Mouse (Mus musculus) heart, postnatal 0 days (tissue): ENCODE measurements around the gene Cdca5. TPM values are rescaled to one million over a fixed set of nuclear protein-coding genes. Genes with fewer than 3 reads are reported as not detected.

Experiments used
- ATAC-seq: fragments of 200-750 bp; cut with Nextera tagmentation; 2 replicates; pipeline ENCODE4 v1.8.0; 2017; ENCODE audit warnings: low read depth, moderate number of reproducible peaks, moderate library complexity; ENCODE audit not compliant: insufficient read depth
- DNase-seq: peaks from one replicate; pipeline ENCODE4 v3.0.0-alpha.2; 2016; ENCODE audit warnings: low spot score
- H3K27ac ChIP-seq: fragments of 300-500 bp; sonication (generic); 2 replicates; pipeline ENCODE4 v1.5.1; 2014; ENCODE audit warnings: low read depth, mild to moderate bottlenecking
- H3K27me3 ChIP-seq: fragments of 300-500 bp; sonication (generic); 2 replicates; pipeline ENCODE4 v1.6.1; 2014; ENCODE audit warnings: low read length, mixed read lengths; ENCODE audit not compliant: control insufficient read depth, insufficient read depth
- H3K36me3 ChIP-seq: fragments of 300-500 bp; sonication (generic); replicated peaks from 2 replicates; pipeline ENCODE4 v1.6.1; 2014; ENCODE audit warnings: low read length, mixed read lengths; ENCODE audit not compliant: control insufficient read depth, insufficient read depth
- H3K4me1 ChIP-seq: fragments of 300-500 bp; sonication (generic); 2 replicates; pipeline ENCODE4 v1.6.1; 2014; ENCODE audit warnings: antibody characterized with exemption; ENCODE audit not compliant: control insufficient read depth, insufficient read depth
- H3K4me2 ChIP-seq: fragments of 300-500 bp; sonication (generic); 2 replicates; pipeline ENCODE4 v1.6.1; 2014; ENCODE audit warnings: low read depth, mild to moderate bottlenecking, low read length, moderate library complexity
- H3K4me3 ChIP-seq: fragments of 300-500 bp; sonication (generic); 2 replicates; pipeline ENCODE4 v1.5.1; 2014; ENCODE audit warnings: low read depth, low read length
- H3K9ac ChIP-seq: fragments of 300-500 bp; sonication (generic); replicated peaks from 2 replicates; pipeline ENCODE4 v1.6.1; 2014; ENCODE audit warnings: low read depth, low read length, mixed read lengths
- H3K9me3 ChIP-seq: fragments of 300-500 bp; sonication (generic); replicated peaks from 2 replicates; pipeline ENCODE4 v1.6.1; 2016; ENCODE audit warnings: low read length; ENCODE audit not compliant: control insufficient read depth
- CTCF ChIP-seq: IDR thresholded peaks from 2 replicates; pipeline ENCODE4 v1.5.1; 2016; ENCODE audit warnings: antibody characterized with exemption, control low read depth, low read depth
- EP300 ChIP-seq: IDR thresholded peaks from 2 replicates; pipeline ENCODE4 v1.6.1; 2016; ENCODE audit warnings: antibody characterized with exemption, low read depth
- WGBS: fragments of 180-500 bp; shearing (Covaris S2); extraction: QIAGEN DNeasy Blood & Tissue Kit; methylation state at CpG from one replicate; pipeline ENCODE4 v1.1.7; 2014; 5-methylcytosine and 5-hydroxymethylcytosine counted together
- polyA plus RNA-seq: library from polyadenylated mRNA; unstranded; fragments of >200 nt; fragmentation: Nextera tagmentation; extraction: Ambion mirVana; gene quantifications from 2 replicates; pipeline ENCODE4 v1.2.1, GENCODE M21; 2015
- total RNA-seq: library from RNA; depleted of rRNA; stranded (reverse); fragments of >200 nt; gene quantifications from 2 replicates; pipeline ENCODE4 v1.2.3, GENCODE M21; 2014; ENCODE audit warnings: low replicate concordance

Cdca5 gene
- total and polyA plus RNA-seq, 2 experiments from 2014 or later, result 2.2 to 5.7 TPM

DNA sequence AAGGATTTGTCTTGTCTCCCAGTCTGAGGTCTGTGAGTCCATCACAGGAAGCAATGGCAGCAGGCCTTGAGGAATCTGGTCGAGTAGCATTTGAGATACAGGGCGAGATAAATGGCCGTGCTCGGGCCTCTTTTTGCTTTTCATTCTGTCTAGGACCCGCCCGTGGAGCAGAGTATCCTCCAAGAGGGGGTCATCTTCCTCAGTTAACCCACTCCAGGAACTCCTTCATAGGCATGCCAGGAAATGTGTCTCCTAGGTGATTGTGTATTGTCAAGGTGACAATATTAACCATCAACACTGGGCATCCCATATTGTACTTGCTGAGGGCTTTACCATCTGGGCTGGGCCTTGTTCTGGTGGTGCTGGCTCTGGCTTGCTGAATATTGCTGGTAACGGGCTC is 9.3 kb downstream of the Cdca5 start, which contains the start of gene AC131692.1:
AC131692.1 (plus strand) TSS at position 301 of the 400 bp plus-strand sequence.
- H3K36me3 ChIP-seq, result peaks cover 40% of the 10 kb centered on the region
- H3K4me1 ChIP-seq, result no peaks in the 10 kb centered on the region
- DNase-seq, result no peak
- no peak within 1 kb of the TSS for H3K9ac ChIP-seq
- H3K9me3 ChIP-seq, result no peaks in the 10 kb centered on the region
- no peaks in the 10 kb centered on the region for H3K27me3 ChIP-seq
- no peak within 1 kb of the TSS for H3K4me3 ChIP-seq
- no peak within 1 kb of the TSS for H3K4me2 ChIP-seq
- H3K27ac ChIP-seq, result no peak within 1 kb of the TSS
- no peak for ATAC-seq
- WGBS, result 84% methylated on average over 7 of the region's 7 CpGs
- TF ChIP-seq CTCF (no peak), EP300 (no peak)

- DNase-seq (no peak), ATAC-seq (no peak)
- Histone ChIP-seq H3K27ac (no peak overlapping the region), H3K9me3 (no peaks in the 10 kb centered on the region), H3K4me2 (no peak overlapping the region), H3K36me3 (peaks cover 10% of the 10 kb centered on the region), H3K4me1 (no peaks in the 10 kb centered on the region), H3K9ac (no peak overlapping the region), H3K4me3 (no peak overlapping the region), H3K27me3 (no peaks in the 10 kb centered on the region)
- no peak for TF ChIP-seq CTCF
- no peak for TF ChIP-seq EP300
- 74% methylated on average over 3 of the region's 3 CpGs for WGBS
These were observed 13.1 kb downstream of the Cdca5 start for GRCm38 (mm10) chr19:6097847-6098246.

GRCm38 (mm10) chr19:6101186-6101585 is 16.4 kb downstream of the Cdca5 start:
- Histone ChIP-seq H3K4me2 (no peak overlapping the region), H3K4me3 (no peak overlapping the region), H3K27ac (no peak overlapping the region), H3K36me3 (no peaks in the 10 kb centered on the region), H3K27me3 (no peaks in the 10 kb centered on the region), H3K9me3 (no peaks in the 10 kb centered on the region), H3K4me1 (no peaks in the 10 kb centered on the region), H3K9ac (no peak overlapping the region)
- DNase-seq (no peak), ATAC-seq (no peak)
- 77% methylated on average over 6 of the region's 6 CpGs for WGBS
- TF ChIP-seq CTCF (no peak), EP300 (no peak)

DNA sequence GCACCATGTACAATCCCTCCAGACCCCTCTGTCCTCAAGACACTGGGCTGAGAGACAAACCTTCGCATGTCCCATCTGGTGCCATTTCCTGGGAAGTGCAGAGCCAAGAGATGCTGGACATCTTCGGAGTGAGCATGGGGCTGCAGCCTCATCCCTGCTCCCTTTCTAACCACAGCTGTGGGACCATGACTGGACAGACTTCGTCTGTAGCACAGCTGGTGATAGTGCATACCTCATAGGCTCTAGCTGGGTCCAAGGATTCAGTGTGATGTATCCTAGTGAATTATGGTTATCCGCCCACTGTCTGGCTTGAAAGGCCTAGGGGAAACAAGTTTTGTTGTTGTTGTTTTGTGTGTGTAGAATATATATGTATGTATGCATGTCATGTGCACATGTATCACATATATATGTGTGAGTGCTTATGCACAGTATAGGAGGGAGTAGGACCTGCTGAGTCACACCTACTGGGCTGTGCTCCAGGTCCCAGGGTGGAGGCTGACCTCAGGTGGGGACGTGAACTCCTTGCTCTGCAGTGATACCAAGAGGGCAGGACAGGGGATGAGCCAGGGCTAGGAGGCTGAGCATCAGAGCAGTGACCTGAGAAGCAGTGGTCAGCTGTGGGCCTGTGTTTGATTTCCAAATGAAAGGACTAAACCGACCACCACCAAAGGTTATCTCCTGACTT is 17.5 kb downstream of the Cdca5 start:
- Histone ChIP-seq H3K9me3 (no peaks in the 10 kb centered on the region), H3K36me3 (no peaks in the 10 kb centered on the region), H3K9ac (no peak overlapping the region), H3K27me3 (no peaks in the 10 kb centered on the region), H3K4me2 (no peak overlapping the region), H3K27ac (no peak overlapping the region), H3K4me1 (no peaks in the 10 kb centered on the region), H3K4me3 (no peak overlapping the region)
- no peak for ATAC-seq
- 66% methylated on average over 6 of the region's 6 CpGs for WGBS
- TF ChIP-seq EP300 (no peak), CTCF (no peak)
- DNase-seq, result no peak

DNA sequence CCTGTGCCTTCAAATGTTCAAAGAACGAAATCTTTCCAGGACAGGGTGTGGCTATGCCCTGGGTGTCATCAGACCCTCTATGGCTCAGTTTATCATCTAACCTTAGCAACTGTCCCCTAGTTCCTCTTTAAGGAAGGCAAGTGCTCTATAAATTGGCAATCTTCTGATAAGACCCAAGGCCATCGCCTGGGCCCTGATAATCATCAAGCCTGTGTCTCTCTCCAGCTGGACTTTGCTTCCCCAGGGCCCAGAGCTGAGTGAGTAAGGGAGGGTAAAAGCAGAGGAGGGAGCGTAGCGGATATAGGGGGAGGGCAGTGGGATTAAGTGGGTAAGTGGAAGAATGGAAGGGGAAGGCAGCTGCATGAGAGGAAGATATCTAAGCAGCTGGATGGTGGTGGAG is 19.7 kb downstream of the Cdca5 start:
- H3K9ac ChIP-seq, result no peak overlapping the region
- no peak overlapping the region for H3K27ac ChIP-seq
- no peak overlapping the region for H3K4me3 ChIP-seq
- WGBS, result 59% methylated on average over 4 of the region's 4 CpGs
- H3K4me1 ChIP-seq, result no peaks in the 10 kb centered on the region
- DNase-seq (no peak), ATAC-seq (no peak)
- no peak for TF ChIP-seq EP300
- no peak for TF ChIP-seq CTCF
- H3K4me2 ChIP-seq, result no peak overlapping the region
- no peaks in the 10 kb centered on the region for H3K36me3 ChIP-seq
- no peaks in the 10 kb centered on the region for H3K9me3 ChIP-seq
- no peaks in the 10 kb centered on the region for H3K27me3 ChIP-seq

GRCm38 (mm10) chr19:6105586-6105985 is 20.8 kb downstream of the Cdca5 start, which contains the start of gene Naaladl1:
TSS of gene Naaladl1 (plus strand) at chr19:6105782.
- H3K4me2 ChIP-seq, result no peak within 1 kb of the TSS
- H3K4me3 ChIP-seq, result no peak within 1 kb of the TSS
- H3K36me3 ChIP-seq, result no peaks in the 10 kb centered on the region
- TF ChIP-seq CTCF, result no peak
- TF ChIP-seq EP300, result no peak
- no peak within 1 kb of the TSS for H3K27ac ChIP-seq
- H3K4me1 ChIP-seq, result no peaks in the 10 kb centered on the region
- WGBS, result 84% methylated on average over 7 of the region's 7 CpGs
- no peaks in the 10 kb centered on the region for H3K27me3 ChIP-seq
- no peaks in the 10 kb centered on the region for H3K9me3 ChIP-seq
- H3K9ac ChIP-seq, result no peak within 1 kb of the TSS
- DNase-seq, result no peak
- ATAC-seq, result no peak
